Mouse (Mus musculus): Measurements from ENCODE around the gene Smarcd2. TPM values are rescaled to one million over a fixed set of nuclear protein-coding genes. Genes with fewer than 3 reads are reported as not detected.

Smarcd2 gene
- total and polyA plus RNA-seq, 3 experiments = 94.3 to 116 (median 110) TPM

GRCm38 (mm10) chr11:106307432-106307831 is 34.7 kb upstream of the Smarcd2 start:
- peak overlapping the region; percentile 96 for H3K27ac ChIP-seq (ENCODE audit: insufficient read depth, low read depth)
- H3K4me1 ChIP-seq (ENCODE audit: control insufficient read depth in 1 of 2, insufficient read depth in 2 of 2) = peaks cover 57 to 83% of the 10 kb centered on the region in 2 experiments
- H3K4me3 ChIP-seq (replicated peaks in 1 of 3; ENCODE audit: low read depth in 2 of 3, low read length in 2 of 3, poor library complexity in 1 of 3) = peak overlapping the region in 1 of 3 experiments; percentile 5
- H3K79me2 ChIP-seq (replicated peaks; ENCODE audit: control insufficient read depth, extremely low read depth, insufficient read depth, poor library complexity, severe bottlenecking) = peaks cover 18% of the 10 kb centered on the region
- dilution Hi-C loops (cut with MboI; ENCODE audit: extremely low pct_ligation_motif_present, extremely low pct_unique_long_range_greater_than_20kb, low sequenced_read_pairs) = no loop called here
- H3K9me3 ChIP-seq (replicated peaks; ENCODE audit: low read length) = no peaks in the 10 kb centered on the region
- TF ChIP-seq POLR2A (IDR thresholded peaks at IDR 0.05; ENCODE audit: low read depth, low read length) = no peak
- TF ChIP-seq MXI1 (IDR thresholded peaks at IDR 0.05; ENCODE audit: low read depth, low read length) = 0 out of 2 replicates have a peak, but pooled peaks have one; percentile 7
- no peak for TF ChIP-seq MAZ (IDR thresholded peaks at IDR 0.05; ENCODE audit: low read depth, low read length)
- no peak for TF ChIP-seq NELFE (IDR thresholded peaks at IDR 0.05; ENCODE audit: low read depth, low read length)
- TF ChIP-seq USF2 (conservative IDR thresholded peaks at IDR 0.05; ENCODE audit: low read depth, low read length) = no peak
- peak; percentile 46; the same call in 1 of the 2 replicates for TF ChIP-seq CHD1 (IDR thresholded peaks at IDR 0.05; ENCODE audit: low read depth, low read length)
- TF ChIP-seq ZMIZ1 (IDR thresholded peaks at IDR 0.05; ENCODE audit: low read depth, low read length) = no peak
- peak; percentile 73; the same call in 1 of the 2 replicates for TF ChIP-seq ZNF384 (IDR thresholded peaks at IDR 0.05; ENCODE audit: low read depth, low read length)
- 0 out of 2 replicates have a peak, but pooled peaks have one; percentile 23 for TF ChIP-seq SIN3A (IDR thresholded peaks at IDR 0.05; ENCODE audit: low read length)
- TF ChIP-seq UBTF (IDR thresholded peaks at IDR 0.05; ENCODE audit: low read depth, low read length) = 0 out of 2 replicates have a peak, but pooled peaks have one; percentile 40
- DNase-seq (ENCODE audit: extremely low read depth) = peak; percentile 29
- peak overlapping the region; percentile 86 for H3K4me2 ChIP-seq (ENCODE audit: insufficient read depth, low read depth, poor library complexity, severe bottlenecking)
- peaks cover 23 to 24% of the 10 kb centered on the region in 2 experiments for H3K36me3 ChIP-seq (replicated peaks in 1 of 2; ENCODE audit: control insufficient read depth in 1 of 2, insufficient read depth in 1 of 2, low read length in 1 of 2)
- H3K27me3 ChIP-seq (replicated peaks) = no peaks in the 10 kb centered on the region
- peak overlapping the region; percentile 67 for H3K9ac ChIP-seq (ENCODE audit: insufficient read depth, low read depth)
- in situ Hi-C loops (cut with MboI; ENCODE audit: low pct_ligation_motif_present, low pct_unique_long_range_greater_than_20kb, low sequenced_read_pairs) = loop anchor here (25.0 kb wide), 1 partner anchor 455 kb away; the partner anchor contains the start of genes Milr1 and Pecam1

- H3K27ac ChIP-seq (ENCODE audit: insufficient read depth, low read depth) = peak overlapping the region; percentile 92
- TF ChIP-seq ZKSCAN1 (IDR thresholded peaks at IDR 0.05; ENCODE audit: borderline replicate concordance, low read depth, low read length) = no peak
- TF ChIP-seq TBP (conservative IDR thresholded peaks at IDR 0.05; ENCODE audit: low read depth, low read length) = peak; percentile 97
- peak; percentile 43 for TF ChIP-seq BHLHE40 (IDR thresholded peaks at IDR 0.05; ENCODE audit: low read depth, low read length)
- TF ChIP-seq MXI1 (IDR thresholded peaks at IDR 0.05; ENCODE audit: low read depth, low read length) = 0 out of 2 replicates have a peak, but pooled peaks have one; percentile 48
- peaks cover 11% of the 10 kb centered on the region for H3K79me2 ChIP-seq (replicated peaks; ENCODE audit: control insufficient read depth, extremely low read depth, insufficient read depth, poor library complexity, severe bottlenecking)
- H3K27me3 ChIP-seq (replicated peaks) = no peaks in the 10 kb centered on the region
- dilution Hi-C loops (cut with MboI; ENCODE audit: extremely low pct_ligation_motif_present, extremely low pct_unique_long_range_greater_than_20kb, low sequenced_read_pairs) (no loop called here), in situ Hi-C loops (cut with MboI; ENCODE audit: low pct_ligation_motif_present, low pct_unique_long_range_greater_than_20kb, low sequenced_read_pairs) (loop anchor here (25.0 kb wide), 1 partner anchor 456 kb away; the partner anchor contains the start of genes Milr1 and Pecam1)
- peaks cover 50 to 77% of the 10 kb centered on the region in 2 experiments for H3K4me1 ChIP-seq (ENCODE audit: control insufficient read depth in 1 of 2, insufficient read depth in 2 of 2)
- no peak overlapping the region for H3K9ac ChIP-seq (ENCODE audit: insufficient read depth, low read depth)
- DNase-seq (ENCODE audit: extremely low read depth) = peak; percentile 44
- peak overlapping the region; percentile 17; the same call in 1 of the 2 replicates for H3K4me2 ChIP-seq (ENCODE audit: insufficient read depth, low read depth, poor library complexity, severe bottlenecking)
- no peaks in the 10 kb centered on the region for H3K9me3 ChIP-seq (replicated peaks; ENCODE audit: low read length)
- peaks cover 16 to 17% of the 10 kb centered on the region in 2 experiments for H3K36me3 ChIP-seq (replicated peaks in 1 of 2; ENCODE audit: control insufficient read depth in 1 of 2, insufficient read depth in 1 of 2, low read length in 1 of 2)
- no peak overlapping the region for H3K4me3 ChIP-seq (replicated peaks in 1 of 3; ENCODE audit: low read depth in 2 of 3, low read length in 2 of 3, poor library complexity in 1 of 3)
These were observed 34.0 kb upstream of the Smarcd2 start for GRCm38 (mm10) chr11:106306758-106307157.
